Mouse (Mus musculus): ENCODE data around the gene Lcn2. TPM values are rescaled to one million over a fixed set of nuclear protein-coding genes. Genes with fewer than 3 reads are reported as not detected.
A peak's percentile ranks its signal among the peaks of the same experiment; 100 is the strongest.

Gene Lcn2
- total RNA-seq, 2 experiments from 2014 or later: 0.69 TPM; not detected in 1

GRCm38 (mm10) chr2:32357710-32358109 is 30.3 kb downstream of the Lcn2 start:
- DNase-seq (ENCODE audit: low spot score in 2 of 2): no peak
- H3K27ac ChIP-seq: no peak overlapping the region
- TF ChIP-seq CTCF (conservative IDR thresholded peaks at IDR 0.05): no peak
- no peak overlapping the region for H3K4me3 ChIP-seq

GRCm38 (mm10) chr2:32356216-32356615 is 31.8 kb downstream of the Lcn2 start:
- no peak for TF ChIP-seq CTCF (conservative IDR thresholded peaks at IDR 0.05)
- no peak for DNase-seq (ENCODE audit: low spot score in 2 of 2)
- H3K27ac ChIP-seq: no peak overlapping the region
- no peak overlapping the region for H3K4me3 ChIP-seq

- Histone ChIP-seq H3K27ac (no peak overlapping the region), H3K4me3 (no peak overlapping the region)
- DNase-seq (ENCODE audit: low spot score in 2 of 2): no peak
- no peak for TF ChIP-seq CTCF (conservative IDR thresholded peaks at IDR 0.05)
These were observed 33.6 kb downstream of the Lcn2 start for GRCm38 (mm10) chr2:32354336-32354895.

- no peak for TF ChIP-seq CTCF (conservative IDR thresholded peaks at IDR 0.05)
- Histone ChIP-seq H3K27ac (peak overlapping the region; percentile 99), H3K4me3 (no peak overlapping the region; the same call in 1 of the 2 replicates)
- no peak for DNase-seq (ENCODE audit: low spot score in 2 of 2)
These were observed 34.2 kb downstream of the Lcn2 start for GRCm38 (mm10) chr2:32353836-32354235.

GRCm38 (mm10) chr2:32353007-32353542 is 35.0 kb downstream of the Lcn2 start, which contains the start of gene Dnm1:
TSS of gene Dnm1 (minus strand) at chr2:32353338.
- H3K4me3 ChIP-seq: peak within 1 kb of the TSS; percentile 98
- peak; percentile 100 for TF ChIP-seq CTCF (conservative IDR thresholded peaks at IDR 0.05)
- peak; percentile 93 to 98 for DNase-seq (ENCODE audit: low spot score in 2 of 2)
- H3K27ac ChIP-seq: peak within 1 kb of the TSS; percentile 99

GRCm38 (mm10) chr2:32352151-32353006 is 35.7 kb downstream of the Lcn2 start, which contains the start of gene Ciz1:
TSS of gene Ciz1 (plus strand) at chr2:32352327.
- Histone ChIP-seq H3K4me3 (peak within 1 kb of the TSS; percentile 98), H3K27ac (peak within 1 kb of the TSS; percentile 99)
- peak in 1 of 2 experiments; percentile 71 for DNase-seq (ENCODE audit: low spot score in 2 of 2)
- TF ChIP-seq CTCF (conservative IDR thresholded peaks at IDR 0.05): no peak

GRCm38 (mm10) chr2:32351471-32351961 is 36.5 kb downstream of the Lcn2 start:
- no peak for TF ChIP-seq CTCF (conservative IDR thresholded peaks at IDR 0.05)
- DNase-seq (ENCODE audit: low spot score in 2 of 2): no peak
- peak overlapping the region; percentile 98 for H3K4me3 ChIP-seq
- H3K27ac ChIP-seq: peak overlapping the region; percentile 99

GRCm38 (mm10) chr2:32350471-32351051 is 37.5 kb downstream of the Lcn2 start:
- no peak for TF ChIP-seq CTCF (conservative IDR thresholded peaks at IDR 0.05)
- H3K4me3 ChIP-seq: peak overlapping the region; percentile 98
- DNase-seq (ENCODE audit: low spot score in 2 of 2): no peak
- peak overlapping the region; percentile 99 for H3K27ac ChIP-seq

GRCm38 (mm10) chr2:32349625-32350255 is 38.3 kb downstream of the Lcn2 start:
- DNase-seq (ENCODE audit: low spot score in 2 of 2): no peak
- Histone ChIP-seq H3K27ac (peak overlapping the region; percentile 99), H3K4me3 (peak overlapping the region; percentile 98)
- TF ChIP-seq CTCF (conservative IDR thresholded peaks at IDR 0.05): no peak

GRCm38 (mm10) chr2:32348311-32348710 is 39.7 kb downstream of the Lcn2 start:
- peak overlapping the region; percentile 99 for H3K27ac ChIP-seq
- H3K4me3 ChIP-seq: peak overlapping the region; percentile 98
- DNase-seq (ENCODE audit: low spot score in 2 of 2): no peak
- TF ChIP-seq CTCF (conservative IDR thresholded peaks at IDR 0.05): no peak

- Histone ChIP-seq H3K27ac (peak overlapping the region; percentile 99), H3K4me3 (peak overlapping the region; percentile 98; the same call in 1 of the 2 replicates)
- TF ChIP-seq CTCF (conservative IDR thresholded peaks at IDR 0.05): no peak
- DNase-seq (ENCODE audit: low spot score in 2 of 2): no peak
These were observed 41.0 kb downstream of the Lcn2 start for GRCm38 (mm10) chr2:32347019-32347418.

- H3K27ac ChIP-seq: peak overlapping the region; percentile 94
- no peak for DNase-seq (ENCODE audit: low spot score in 2 of 2)
These were observed 43.3 kb downstream of the Lcn2 start for GRCm38 (mm10) chr2:32344598-32345321.

More at GRCm38 (mm10) chr2:32344598-32345321, 43.3 kb downstream of the Lcn2 start:
- no peak overlapping the region for H3K4me3 ChIP-seq
- no peak for TF ChIP-seq CTCF (conservative IDR thresholded peaks at IDR 0.05)
